Mouse (Mus musculus): Measurements from ENCODE around the gene Nol4l. TPM values are rescaled to one million over a fixed set of nuclear protein-coding genes. Genes with fewer than 3 reads are reported as not detected.

Nol4l gene
- total RNA-seq, 1 experiment from 2014 or later = 16.1 TPM

- no peak for DNase-seq
Observed at GRCm38 (mm10) chr2:153543911-153544730, 14.3 kb upstream of the Nol4l start.

GRCm38 (mm10) chr2:153542936-153543668, 13.3 kb upstream of the Nol4l start:
- DNase-seq = no peak

GRCm38 (mm10) chr2:153538898-153539297, 9.1 kb upstream of the Nol4l start:
- DNase-seq = no peak

GRCm38 (mm10) chr2:153533981-153534380, 4.2 kb upstream of the Nol4l start:
- DNase-seq = no peak

- DNase-seq = no peak
Observed at GRCm38 (mm10) chr2:153530948-153531347, 1.2 kb upstream of the Nol4l start.

- DNase-seq = peak; percentile 63
Observed at GRCm38 (mm10) chr2:153529365-153529781, 398 bp downstream of the Nol4l start.

- DNase-seq = peak; percentile 56
Observed at GRCm38 (mm10) chr2:153528571-153529364, 1.0 kb downstream of the Nol4l start.

- peak; percentile 76 for DNase-seq
Observed at GRCm38 (mm10) chr2:153527580-153528531, 1.9 kb downstream of the Nol4l start.

GRCm38 (mm10) chr2:153526850-153527530, 2.8 kb downstream of the Nol4l start:
- DNase-seq = no peak

- DNase-seq = no peak
Observed at GRCm38 (mm10) chr2:153525906-153526311, 3.9 kb downstream of the Nol4l start.

GRCm38 (mm10) chr2:153524727-153525126, 5.0 kb downstream of the Nol4l start:
- DNase-seq = no peak

GRCm38 (mm10) chr2:153523656-153524055, 6.1 kb downstream of the Nol4l start:
- DNase-seq = peak; percentile 0

GRCm38 (mm10) chr2:153523143-153523542, 6.6 kb downstream of the Nol4l start:
- DNase-seq = peak; percentile 11

- peak; percentile 7 for DNase-seq
Observed at GRCm38 (mm10) chr2:153522270-153522669, 7.5 kb downstream of the Nol4l start.

GRCm38 (mm10) chr2:153520057-153520456, 9.7 kb downstream of the Nol4l start:
- DNase-seq = peak; percentile 2

- DNase-seq = peak; percentile 34
Observed at GRCm38 (mm10) chr2:153516961-153517360, 12.8 kb downstream of the Nol4l start.

GRCm38 (mm10) chr2:153515582-153515981, 14.2 kb downstream of the Nol4l start:
- DNase-seq = peak; percentile 1

GRCm38 (mm10) chr2:153514497-153515380, 15.0 kb downstream of the Nol4l start:
- peak; percentile 39 for DNase-seq

GRCm38 (mm10) chr2:153513983-153514382, 15.8 kb downstream of the Nol4l start:
- DNase-seq = no peak
